Mouse (Mus musculus): ENCODE measurements around the gene Crygc.
"Not testable (repeated sequence)": the region's sequence is repeated elsewhere in the genome, so short reads cannot be mapped to it uniquely, and the experiment has no call there.

Crygc gene

DNA sequence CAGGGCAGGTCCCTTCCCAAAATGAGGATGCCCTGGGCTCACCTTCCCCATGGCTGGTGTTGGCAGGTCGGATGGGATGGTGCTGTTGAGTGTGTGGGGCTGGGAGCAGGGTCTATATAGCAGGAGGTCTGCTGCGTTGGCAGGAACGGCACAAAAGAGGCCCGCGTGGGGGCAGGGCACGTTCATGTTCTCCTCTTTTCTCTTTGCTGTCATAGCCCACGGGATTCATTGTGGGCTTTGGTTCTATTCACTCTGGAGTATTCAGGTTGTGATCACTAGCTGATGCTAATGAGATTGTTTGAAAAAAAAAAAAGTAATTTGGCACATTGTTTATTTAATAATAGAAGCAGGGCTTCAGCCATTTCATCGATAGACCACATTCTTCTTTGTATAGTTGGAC is 10.1 kb downstream of the Crygc start, which contains the start of gene Crygd:
Crygd (minus strand) TSS at position 101 of the 400 bp plus-strand sequence.
- no peak for DNase-seq (ENCODE audit: low read depth, low spot score)

DNA sequence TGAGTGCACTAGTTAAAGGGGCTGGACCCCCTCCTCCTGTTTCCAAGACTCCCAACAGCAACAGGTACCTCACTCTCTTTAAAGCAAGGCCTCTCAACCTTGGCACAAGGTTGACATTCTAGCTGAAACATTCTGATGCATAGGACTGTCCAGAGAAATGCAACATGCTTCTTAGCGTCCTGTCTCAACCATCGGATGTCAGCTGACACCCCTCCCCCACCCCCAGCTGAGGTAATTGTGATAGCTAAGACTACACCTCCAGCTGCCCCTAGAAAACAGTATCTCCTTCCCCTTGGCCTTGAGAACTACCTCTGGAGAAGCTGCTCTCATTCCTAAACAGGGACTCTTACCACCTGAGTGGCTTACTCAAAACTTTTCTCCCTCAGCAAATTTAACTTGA is 21.3 kb downstream of the Crygc start:
- no peak for DNase-seq (ENCODE audit: low read depth, low spot score)

DNA sequence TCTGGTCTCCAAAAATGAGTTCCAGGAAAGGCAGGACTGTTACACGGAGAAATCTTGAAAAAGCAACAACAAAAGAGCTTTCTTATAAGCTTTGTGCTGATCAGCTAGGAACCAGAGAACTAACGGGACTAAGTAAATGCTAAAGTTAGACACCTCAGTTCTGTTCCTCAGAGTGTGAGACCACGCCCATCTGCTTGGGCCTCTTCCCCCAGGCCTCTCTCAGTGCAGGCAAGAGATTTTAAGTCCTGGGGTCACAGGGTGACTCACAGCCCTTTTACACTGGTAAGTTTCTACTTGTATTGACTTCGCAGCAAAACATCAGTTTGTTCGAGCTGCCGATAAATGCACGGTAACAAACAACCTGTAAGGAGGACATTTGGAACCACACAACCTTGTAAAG is 21.8 kb downstream of the Crygc start:
- DNase-seq (ENCODE audit: low read depth, low spot score): no peak

DNA sequence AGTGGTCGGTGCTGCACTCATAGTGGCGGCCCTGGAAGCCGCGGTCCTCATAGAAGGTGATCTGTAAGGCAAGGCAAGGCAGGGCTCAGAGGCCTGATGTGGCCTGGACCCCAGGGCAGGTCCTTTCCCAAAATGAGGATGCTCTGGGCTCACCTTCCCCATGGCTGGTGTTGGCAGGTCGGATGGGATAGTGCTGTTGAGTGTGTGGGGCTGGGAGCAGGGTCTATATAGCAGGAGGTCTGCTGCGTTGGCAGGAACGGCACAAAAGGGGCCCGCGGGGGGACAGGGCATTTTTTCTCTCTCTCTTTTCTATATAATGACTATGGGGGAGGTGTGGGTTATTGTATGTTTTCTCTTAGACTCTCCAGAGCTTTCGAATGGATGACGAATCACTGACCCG is 22.5 kb downstream of the Crygc start, which contains the start of gene Cryge:
Cryge (minus strand) TSS at position 198 of the 400 bp plus-strand sequence.
- DNase-seq (ENCODE audit: low read depth, low spot score): not testable (repeated sequence)

DNA sequence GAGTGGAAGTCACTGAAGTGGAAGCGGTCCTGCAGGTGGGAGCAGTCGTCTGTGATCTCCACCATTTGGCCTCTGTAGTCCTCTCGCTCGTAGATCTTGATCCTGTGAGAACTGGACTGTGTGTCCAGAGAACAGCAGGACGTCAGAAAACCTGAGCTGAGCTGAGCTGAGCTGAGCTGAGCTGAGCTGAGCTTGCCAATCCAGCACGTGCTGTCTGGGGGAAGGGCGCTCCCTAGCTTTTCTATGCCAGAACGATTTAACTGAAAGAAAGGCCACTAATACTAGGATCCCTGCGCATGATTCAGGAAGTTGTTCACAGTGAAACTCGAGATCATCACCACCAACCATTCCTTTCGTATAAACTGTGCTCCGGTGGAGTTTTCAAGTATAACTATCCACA is 24.7 kb downstream of the Crygc start:
- no peak for DNase-seq (ENCODE audit: low read depth, low spot score)

DNA sequence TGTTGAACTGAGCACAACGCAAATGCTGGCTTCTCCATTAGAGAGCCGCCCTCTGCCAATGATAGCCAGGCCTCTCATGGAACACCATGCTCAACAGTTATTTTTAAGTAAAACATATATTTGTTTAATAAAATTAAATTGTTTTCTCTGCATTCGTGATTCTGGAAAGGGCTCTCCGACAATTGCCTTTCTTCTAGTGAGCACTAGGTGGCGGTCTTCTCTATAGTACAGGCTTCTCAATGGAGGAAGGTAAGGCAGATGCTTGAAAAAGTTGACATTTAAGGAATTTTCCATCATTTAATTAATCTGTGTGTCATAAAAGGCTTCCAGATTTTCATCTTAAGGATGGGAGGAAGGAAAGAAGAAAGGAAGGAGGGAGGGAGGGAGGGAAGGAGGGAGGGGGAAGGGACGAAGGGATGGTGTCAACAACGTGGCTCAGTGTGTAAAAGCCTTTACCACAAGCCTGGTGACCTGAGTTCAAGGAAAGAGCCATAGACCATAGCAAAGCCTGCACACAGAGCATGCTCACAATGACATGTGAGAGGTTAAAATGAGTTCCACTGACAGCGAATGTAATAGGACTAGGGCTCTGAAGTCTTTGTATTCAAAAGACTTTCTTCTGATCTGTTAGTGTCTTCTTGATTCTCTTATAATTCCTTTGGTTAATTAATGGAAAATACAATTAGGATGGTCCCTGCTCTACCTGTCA is 26.9 kb downstream of the Crygc start:
- no peak for DNase-seq (ENCODE audit: low read depth, low spot score)

DNA sequence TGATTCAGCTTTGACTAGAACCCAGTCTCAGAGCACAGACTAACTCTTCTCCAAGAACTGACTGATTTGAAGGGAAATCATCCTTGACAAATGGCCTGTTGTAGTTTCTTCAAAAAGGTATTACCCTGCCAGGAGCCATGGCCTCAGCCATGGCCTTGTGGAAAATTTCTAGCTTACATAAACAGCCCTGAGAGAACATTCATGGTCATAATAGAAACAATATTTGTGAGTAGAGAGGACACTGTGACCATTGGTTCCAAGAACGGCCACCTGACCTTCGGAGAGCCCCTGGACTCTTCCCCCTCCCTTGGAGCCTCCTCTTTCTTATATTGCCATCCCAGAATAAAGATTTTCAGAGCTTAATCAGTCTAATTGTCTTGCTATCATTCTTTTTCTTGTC is 30.1 kb downstream of the Crygc start:
- no peak for DNase-seq (ENCODE audit: low read depth, low spot score)

DNA sequence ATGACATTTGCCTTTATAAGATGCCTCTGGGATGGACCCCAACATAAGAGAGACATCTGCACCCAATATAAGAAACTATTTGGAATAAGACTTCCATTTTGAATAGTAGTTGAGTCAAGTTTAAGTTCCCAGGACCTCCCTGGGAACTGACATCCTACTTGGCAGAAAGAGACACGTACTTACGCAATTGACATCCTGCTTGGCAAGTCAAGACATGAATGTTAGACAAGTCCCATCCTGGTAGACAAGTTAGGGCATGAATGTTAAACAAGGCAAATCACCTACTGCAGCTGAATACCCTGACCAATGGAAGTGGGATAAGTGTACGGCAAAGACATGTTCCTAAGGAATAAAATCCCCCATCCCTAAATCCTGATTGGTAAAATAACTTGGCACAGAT is 31.7 kb downstream of the Crygc start:
- DNase-seq (ENCODE audit: low read depth, low spot score): no peak

DNA sequence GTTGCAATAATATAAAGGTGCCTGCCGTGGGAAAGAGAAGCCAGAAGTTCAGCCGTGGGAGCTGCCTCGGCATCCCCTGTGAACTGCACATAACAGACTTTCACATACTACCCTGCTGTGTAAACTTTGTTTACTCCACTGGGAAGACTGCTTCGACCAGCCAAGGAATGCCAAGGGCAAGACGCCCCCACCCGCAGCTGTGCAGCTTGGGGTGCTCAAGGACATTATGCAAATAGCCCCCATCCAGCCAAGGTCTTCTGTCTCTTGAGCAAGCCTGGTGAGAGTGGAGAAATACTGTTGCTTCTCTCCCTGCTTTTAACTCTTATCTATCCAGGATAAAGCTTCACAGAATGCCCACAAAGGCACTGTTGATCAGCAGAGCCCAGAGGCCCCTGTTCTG is 32.7 kb downstream of the Crygc start:
- DNase-seq (ENCODE audit: low read depth, low spot score): no peak

DNA sequence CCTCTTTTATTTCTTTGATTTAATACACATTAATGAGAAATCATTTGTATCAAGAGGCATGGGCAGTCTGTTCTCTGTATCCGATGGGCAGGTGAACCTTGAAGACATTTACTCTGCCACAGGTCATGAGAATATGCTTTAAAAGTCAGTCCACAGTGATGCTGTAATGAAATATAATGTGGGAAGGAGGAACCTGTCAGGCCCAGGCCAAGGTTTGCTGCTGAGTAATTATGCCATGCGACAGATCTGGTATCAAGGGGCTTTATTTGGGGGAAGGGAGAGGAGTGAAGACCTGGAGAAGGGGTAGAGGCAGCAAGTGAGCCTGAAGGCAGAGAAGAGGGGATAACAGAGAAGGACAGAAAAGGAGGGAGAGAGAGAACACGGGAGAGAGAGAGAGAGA is 33.8 kb downstream of the Crygc start:
- DNase-seq (ENCODE audit: low read depth, low spot score): no peak

DNA sequence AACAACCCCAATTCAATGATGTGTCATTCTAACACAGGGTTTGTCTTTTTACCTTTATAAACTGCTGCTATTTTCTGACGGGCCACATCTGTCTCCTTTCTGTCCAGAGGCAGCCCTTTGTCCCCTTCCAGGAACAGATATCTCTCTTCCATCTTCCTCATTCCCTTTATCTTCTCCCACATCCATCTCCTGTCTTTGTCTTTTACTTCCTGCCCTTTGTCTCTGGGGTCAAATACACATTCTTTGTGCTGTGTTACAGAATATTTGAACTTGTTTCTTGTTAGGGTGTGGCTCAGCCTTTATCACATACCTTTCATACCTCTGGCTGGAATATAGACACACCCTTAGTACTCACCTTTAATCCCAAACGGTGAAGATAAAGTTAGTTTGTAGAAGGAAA is 35.9 kb downstream of the Crygc start:
- no peak for DNase-seq (ENCODE audit: low read depth, low spot score)

DNA sequence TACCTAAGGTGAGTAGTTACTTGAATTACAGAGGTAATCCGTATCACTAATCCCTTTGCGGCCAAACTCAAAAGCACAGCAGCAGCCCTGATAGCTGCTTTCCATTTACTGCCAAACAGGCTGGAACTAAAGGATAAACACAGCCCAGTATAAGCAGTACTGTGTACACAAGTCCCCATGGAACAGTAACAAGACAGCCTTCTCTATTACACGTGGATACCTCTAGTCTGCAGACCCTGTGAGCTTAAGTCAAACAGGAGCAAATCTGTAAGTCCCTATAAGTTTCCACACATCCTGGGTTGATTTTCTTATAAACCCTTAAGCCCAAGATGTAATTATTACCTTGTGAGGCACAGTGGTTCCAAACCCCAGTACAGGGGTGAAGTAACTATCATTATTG is 38.0 kb downstream of the Crygc start:
- DNase-seq (ENCODE audit: low read depth, low spot score): no peak

DNA sequence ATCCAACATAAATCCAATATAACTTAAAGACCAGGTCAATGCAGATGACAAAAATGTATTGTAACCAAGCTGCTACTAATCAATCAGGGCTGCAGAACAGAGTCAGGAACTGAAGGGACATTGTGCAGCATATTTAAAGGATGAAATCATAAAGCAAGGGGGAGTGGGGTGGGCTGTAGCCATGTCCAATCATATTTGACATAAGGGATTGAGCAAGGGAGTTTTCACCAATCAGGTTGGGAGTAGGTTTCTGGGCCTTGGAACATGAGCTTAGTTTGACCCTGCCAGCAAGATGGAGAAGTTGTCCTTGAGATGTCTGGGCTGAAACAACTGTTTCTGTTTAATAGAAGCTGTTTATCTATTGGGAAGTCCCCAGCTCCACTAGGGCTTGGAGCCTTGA is 40.8 kb downstream of the Crygc start, which contains the start of gene Akr1cl:
Akr1cl (minus strand) TSS at position 119 of the 400 bp plus-strand sequence.
- no peak for DNase-seq (ENCODE audit: low read depth, low spot score)

DNA sequence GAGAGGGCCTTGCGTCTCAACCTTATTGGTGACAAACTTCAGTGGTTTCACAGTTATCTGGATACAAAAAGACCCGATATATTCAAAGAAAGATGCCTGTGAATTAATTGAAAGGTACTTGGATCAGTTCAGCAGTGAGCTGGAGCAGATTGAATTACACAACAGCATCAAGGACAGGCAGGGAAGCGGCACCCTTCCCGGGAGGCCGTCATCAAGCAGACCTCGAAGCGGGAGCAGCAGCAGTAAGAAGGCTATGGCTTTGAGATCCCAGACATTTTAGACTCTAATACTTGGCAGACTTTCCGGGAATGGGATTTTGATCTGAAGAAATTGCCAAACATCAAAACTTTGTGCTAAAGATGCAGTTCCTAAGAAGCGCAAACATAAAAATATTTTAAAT is 45.3 kb downstream of the Crygc start:
- no peak for DNase-seq (ENCODE audit: low read depth, low spot score)
